Mouse (Mus musculus): ENCODE measurements around the gene Slx4.

DNA sequence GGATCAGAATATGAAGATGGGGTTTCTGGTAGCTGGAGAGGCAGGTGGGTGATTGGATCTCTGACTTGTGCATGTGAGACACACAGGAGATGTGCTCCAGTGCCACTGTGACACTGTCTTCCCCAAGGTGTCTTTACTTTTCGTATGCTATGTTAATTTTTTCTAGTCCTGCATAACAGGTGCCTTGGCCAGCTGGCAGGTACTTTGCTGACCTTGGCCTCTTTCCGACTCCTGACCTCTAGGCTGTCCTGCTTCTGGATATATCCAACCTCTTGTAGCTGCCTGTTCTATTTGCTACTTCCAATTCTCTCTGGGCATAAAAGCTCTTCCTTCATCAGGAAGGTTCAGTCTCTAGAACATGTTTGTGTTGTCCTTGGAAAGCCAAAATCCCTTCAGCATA lies 32.0 kb upstream of the Slx4 start:
- TF ChIP-seq ZC3H11A (IDR thresholded peaks at IDR 0.05; ENCODE audit: low read depth, low read length), result no peak
- TF ChIP-seq CTCF (IDR thresholded peaks at IDR 0.05 in 2 of 3, conservative IDR thresholded peaks at IDR 0.05 in 1 of 3; ENCODE audit: control insufficient read depth in 1 of 3, insufficient read depth in 1 of 3, low read depth in 2 of 3, low read length in 3 of 3, poor library complexity in 1 of 3, severe bottlenecking in 1 of 3), result no peak
- TF ChIP-seq ETS1 (IDR thresholded peaks at IDR 0.05; ENCODE audit: low read depth, low read length), result no peak
- TF ChIP-seq EP300 (IDR thresholded peaks at IDR 0.05; ENCODE audit: low read depth in 1 of 2, low read length in 2 of 2), result no peak
- TF ChIP-seq E2F4 (IDR thresholded peaks at IDR 0.05; ENCODE audit: borderline replicate concordance, low read depth, low read length), result no peak
- TF ChIP-seq TCF12 (IDR thresholded peaks at IDR 0.05; ENCODE audit: low read depth, low read length), result no peak
- TF ChIP-seq POLR2A (IDR thresholded peaks at IDR 0.05; ENCODE audit: control insufficient read depth in 1 of 2, insufficient read depth in 1 of 2, low read depth in 1 of 2, low read length in 2 of 2, poor library complexity in 1 of 2), result no peak
- TF ChIP-seq POLR2AphosphoS5 (IDR thresholded peaks at IDR 0.05; ENCODE audit: borderline replicate concordance, low read depth, low read length), result no peak
- no peak for TF ChIP-seq MAFK (IDR thresholded peaks at IDR 0.05; ENCODE audit: borderline replicate concordance, low read depth, low read length)

Data from MEL (cell line).